Mouse (Mus musculus) regulatory T cell (primary cell): Measurements from ENCODE around the gene Arhgef18.

ENCODE experiments used
- in situ Hi-C: fragments of 300-600 bp; cut with MboI, MseI; formaldehyde crosslinking; loops from one replicate; pipeline ENCODE4 v1.15.1; 2025; ENCODE audit warnings: high pct_unique_total_duplicates

The Arhgef18 gene

DNA sequence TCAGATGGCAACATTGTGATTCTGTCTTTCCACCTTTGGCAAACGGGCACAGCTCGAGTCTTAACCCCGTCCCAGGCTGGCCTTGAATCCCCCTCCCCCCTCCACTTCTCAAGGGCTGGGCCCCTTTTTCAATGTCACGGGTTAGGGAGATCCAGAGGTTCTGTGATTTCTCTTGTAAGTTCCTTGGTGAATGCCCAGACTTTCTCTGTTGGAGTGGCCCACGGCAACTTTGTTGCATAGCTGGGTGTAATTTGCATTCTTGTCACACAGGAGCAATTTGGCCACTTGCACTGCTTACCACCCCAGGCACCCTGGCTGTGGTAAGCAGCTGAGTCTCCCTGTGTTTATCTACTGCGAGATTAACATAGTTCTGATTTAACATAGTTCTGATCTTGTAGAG, 1.8 kb downstream of the Arhgef18 start:
- in situ Hi-C loops: no loop called here

DNA sequence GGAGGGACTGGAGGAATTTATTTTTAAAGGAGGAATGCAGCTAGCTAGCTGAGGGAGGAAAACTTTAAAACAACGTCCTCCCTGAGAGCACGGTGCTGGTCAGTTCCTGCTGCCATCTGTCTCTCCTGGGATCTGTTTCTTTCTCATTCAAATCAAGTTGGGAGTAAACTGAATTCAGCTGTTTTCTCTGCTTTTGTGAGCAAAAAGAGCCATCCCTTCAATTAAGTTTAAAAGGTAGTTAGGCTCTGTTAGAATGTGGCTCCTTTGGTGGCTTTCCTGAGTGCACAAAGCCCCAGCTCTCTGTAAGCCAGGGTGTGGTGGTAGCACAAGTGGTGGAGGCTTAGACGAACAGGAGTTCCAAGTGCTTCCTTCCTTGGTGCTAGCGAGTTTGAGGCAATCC, 2.4 kb downstream of the Arhgef18 start:
- in situ Hi-C loops: no loop called here

DNA sequence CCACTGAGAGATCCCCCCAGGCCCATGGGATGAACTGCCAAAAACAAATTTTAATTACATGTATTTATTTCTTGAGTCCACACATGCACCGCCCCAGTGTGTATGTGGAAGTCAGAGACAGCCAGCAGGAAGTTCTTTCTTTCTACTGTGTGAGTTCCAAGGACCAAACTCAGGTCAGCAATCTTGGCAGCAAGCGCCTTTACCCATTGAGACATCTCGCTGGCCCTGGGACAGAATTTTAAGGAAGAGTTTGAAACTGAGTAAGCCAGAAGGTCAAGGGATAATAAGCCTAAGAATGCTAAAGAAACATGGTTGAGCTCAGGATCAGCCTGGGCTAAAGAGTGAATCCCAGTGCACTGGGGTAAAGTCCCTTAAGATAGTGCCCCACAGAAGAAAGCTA, 4.8 kb downstream of the Arhgef18 start:
- in situ Hi-C loops: no loop called here

DNA sequence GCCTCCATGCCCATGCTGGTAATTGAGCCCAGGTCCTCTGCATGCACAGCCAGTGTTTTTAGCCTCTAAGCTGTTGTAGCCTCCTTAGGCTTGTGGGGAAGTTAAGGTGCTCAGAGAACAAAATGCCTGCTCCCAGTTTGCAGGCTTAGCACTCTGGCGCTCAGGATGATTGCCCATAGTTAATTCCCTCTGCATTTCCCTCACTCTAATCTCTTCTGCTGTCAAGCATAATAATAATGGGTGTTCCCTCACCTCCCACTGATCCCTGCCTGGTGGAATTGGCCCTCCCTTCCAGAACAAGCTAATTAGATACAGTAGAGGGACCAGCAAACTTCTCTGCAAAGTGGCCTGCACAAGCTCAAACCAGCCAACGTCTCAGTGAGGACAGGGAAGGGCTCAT, 7.7 kb downstream of the Arhgef18 start:
- in situ Hi-C loops: no loop called here

DNA sequence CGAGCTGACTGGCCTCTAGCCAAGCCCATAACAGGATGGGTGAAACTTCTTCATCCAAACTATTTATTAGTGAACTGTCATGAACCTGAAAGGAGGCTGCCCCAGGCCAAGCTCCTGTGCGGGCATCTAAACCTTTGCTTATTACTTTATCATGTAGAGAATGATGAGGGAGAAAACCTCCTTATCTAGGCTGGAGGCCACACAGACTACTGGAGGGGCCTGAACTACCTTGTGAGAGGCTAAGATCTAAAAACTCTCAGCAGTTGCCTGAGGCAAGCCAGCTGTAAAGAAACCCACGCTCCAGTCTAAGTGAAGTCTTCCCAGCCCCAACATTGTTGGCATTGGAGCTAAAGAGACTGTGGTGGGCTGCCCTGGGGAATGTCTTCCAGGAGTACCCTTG, 14.6 kb downstream of the Arhgef18 start:
- in situ Hi-C loops: no loop called here

DNA sequence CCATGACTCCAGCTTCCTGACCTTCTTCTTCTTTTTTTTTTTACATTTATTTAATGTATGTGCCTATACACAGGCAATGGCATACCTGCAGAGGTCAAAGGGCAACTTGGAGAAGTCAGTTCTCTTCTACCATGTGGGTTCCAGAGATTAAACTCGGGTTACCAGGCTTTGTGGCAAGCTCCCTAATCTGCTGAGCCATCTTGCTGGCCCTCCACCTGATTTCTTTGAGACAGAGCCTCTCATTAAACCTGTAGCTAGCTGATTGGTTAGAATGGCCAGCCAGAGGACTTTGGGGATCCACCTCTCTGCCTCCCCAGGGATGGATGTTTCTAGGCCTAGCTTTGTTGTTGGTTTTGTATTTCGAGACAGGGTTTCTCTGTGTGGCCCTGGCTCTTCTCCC, 18.3 kb downstream of the Arhgef18 start:
- in situ Hi-C loops: no loop called here

DNA sequence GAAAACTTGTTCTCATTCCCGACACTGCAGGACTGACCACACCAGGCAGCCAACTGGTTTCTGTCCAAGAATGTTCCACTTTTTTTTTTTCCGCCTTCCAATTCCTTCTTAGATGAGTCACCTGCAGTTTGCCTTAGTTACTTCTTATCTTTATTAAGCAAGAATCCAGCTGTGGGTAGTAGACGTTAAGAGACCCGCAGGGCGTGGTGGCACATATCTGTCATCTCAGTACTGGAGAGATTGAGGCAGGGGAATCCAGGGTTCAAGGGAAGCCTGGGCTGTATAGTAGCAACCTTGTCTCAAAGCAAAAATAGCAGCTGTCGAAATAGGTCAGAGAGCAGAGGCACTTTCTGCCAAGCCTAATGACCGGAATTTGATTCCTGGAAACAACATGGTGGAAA, 19.1 kb downstream of the Arhgef18 start:
- in situ Hi-C loops: no loop called here

DNA sequence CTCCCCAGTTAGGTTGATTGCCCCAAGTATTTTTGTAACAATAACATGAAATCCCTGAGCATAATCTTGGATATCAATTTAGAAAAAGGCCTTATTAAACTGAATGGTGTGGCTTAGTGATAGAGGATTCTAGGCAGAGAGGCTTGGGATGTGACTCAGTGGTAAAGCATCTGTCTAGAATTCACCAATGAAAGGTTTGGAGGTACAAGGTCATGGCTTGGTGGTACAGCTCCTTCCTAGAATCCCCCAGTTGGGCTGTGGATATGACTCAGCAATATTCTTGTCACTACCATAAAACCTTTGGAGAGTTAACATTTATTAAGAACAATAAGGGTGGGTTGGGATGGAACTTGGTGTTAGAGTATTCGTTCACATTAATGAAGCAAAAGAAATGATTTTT, 20.0 kb downstream of the Arhgef18 start:
- in situ Hi-C loops: no loop called here

DNA sequence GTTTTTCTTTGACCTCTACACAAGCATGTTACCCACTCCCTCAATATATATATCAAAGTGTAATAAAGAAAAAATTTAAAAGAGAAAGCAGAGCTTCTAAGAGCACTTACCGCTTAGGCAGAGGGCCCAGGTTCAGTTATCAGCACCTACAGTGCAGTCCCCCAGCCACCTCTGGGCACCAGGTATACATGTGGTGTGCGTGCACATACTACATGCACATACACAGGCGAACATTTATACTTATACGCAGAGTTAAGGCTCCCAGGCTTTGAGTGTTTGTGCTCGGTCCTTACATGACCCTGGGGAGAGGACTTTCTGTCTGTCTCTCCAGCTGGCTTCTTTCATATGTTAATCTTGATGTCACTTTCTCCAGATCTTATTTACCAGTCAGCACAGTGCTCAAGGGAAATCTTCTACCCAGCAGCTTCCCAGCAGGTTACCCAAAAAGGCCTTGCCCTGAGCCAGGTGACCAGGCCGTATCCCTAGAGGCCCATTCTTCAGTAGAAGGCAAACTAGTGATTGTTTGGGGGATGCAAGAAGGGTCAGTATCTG, 21.9 kb downstream of the Arhgef18 start:
- in situ Hi-C loops: no loop called here

DNA sequence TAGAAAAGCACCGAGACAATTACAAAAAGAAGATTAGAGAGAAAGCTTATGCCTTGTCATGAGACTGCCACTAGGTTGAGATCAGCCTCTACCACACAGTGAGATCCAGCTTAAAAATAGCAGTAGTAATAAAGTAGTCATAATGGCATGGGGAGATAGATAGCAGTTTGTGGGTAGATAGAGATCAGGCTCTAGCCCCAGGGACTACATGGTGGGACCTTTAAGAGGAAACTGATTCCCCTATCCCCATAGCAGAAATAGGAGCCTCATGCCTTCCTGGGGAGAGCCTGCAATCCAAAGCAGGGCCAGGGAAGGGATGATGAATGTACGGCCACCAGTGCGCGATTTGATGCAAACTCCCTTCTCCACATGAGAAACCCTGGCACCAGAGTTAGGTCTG, 22.5 kb downstream of the Arhgef18 start:
- in situ Hi-C loops: no loop called here

DNA sequence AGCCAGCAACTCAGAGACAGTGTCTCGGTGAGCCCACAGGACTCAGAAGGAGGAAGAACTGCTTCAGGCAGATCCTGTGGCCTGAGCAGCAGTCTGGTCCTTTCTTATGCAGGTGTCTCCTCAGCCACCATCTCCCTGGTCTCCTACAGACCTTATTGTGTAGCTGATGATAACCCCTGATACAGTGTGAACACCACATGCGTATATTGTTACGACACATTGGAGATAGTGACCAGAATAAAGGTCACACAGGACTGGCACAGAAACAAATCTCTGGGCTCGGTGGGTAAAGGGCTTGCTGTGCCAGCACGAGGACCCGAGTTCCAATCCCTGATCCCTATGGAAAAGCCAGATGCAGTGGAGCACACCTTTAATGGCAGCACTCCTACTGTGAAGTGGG, 22.9 kb downstream of the Arhgef18 start:
- in situ Hi-C loops: no loop called here

DNA sequence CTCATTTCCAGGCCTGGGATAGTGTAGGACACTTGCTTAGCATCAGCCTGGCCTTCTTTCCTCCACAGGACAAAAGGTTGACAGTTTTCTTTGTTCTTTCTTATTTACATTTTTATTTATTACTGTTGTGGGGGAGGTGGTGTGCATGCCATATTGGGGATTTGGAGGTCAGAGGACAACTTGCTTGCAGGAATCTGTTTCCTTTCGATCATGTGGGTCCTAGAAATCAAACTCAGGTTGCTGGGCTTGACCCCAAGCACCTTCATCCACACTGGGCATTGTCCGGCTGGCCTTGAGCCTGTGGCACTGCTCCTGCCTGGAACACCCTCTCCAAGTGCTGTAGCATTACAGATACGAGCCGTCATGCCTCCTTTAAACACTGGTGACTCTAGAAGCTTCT, 24.0 kb downstream of the Arhgef18 start:
- in situ Hi-C loops: no loop called here

DNA sequence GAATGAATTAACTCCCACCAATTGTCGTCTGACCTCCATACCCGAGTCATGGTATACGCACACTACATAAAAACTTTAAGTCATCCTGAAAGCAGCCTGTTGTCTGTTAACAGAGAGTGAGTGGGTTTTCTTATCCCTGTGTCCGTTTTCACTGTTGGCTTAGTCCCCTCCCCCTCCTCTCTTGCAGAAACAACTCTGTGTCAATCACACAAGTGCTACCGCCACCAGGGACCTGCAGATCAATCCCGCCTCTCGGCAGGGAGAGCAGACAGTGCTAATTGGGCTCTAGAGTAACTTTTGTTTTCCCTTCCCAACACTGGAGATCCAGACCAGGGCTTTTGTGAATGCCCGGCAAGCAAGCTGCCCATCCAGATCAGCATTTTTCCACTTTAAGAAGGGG, 24.6 kb downstream of the Arhgef18 start:
- in situ Hi-C loops: no loop called here

DNA sequence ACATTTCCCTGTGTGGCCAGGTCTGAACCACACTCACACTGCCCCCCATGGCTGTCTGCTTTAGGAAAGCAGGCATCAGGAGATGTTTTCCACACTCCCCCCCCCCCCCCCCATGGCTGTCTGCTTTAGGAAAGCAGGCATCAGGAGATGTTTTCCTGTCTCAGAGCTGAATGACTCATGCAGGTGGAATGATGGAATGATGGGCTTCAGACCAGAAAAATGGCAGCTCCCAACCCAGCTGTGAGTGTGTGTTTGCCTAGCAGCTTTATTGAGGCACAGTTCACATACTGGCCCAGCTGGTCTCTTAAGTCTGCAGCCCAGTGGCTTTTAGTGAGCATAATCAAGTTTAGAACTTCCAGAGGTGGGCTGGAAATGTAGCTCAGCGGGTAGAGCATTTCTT, 25.3 kb downstream of the Arhgef18 start:
- in situ Hi-C loops: no loop called here

DNA sequence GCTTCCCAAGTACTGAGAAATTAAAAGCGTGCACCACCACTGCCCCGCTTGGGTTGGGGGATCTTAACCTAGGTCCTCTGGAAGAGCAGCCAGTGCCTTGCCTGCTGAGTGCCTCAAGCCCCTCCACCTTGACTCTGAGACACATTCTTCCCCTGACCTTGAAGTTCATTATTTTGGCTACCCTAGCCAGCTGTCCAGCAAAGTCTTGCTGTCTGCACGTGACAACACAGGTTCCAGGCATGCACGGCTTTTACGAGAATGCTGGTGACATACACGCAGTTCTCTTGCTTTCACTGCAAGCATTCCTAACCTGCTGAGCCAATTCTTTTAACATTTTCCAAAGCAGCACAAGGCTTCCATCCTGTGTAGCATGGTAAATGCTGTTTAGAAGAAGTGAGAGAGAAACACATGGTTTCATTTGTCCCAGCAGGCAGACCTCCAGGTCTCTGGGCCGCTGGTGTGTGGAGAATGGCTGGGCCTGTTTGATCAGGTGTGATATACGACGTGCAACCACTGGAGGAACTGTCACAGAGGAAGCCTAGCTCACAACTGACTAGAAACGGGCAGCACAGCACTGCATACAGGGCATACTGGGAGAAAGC, 27.4 kb downstream of the Arhgef18 start:
- in situ Hi-C loops: no loop called here

DNA sequence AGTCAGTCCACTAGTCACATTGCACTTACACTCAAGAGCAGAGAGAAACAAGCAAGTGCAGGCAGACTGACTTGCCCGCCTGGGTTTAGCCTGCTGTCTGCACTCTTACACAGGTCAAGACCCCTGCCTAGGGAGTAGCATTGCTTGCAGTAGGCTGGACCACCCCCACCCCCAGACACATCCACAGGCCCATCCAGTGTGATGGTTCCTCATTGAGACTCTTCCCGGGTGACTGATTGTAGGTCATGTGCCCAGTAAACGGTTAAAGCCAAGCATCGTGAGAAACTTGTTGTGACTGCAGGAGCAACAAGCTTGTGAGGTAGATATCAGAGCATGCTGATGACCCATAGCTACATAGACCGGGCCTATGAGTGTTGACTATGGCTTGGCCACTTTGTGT, 28.7 kb downstream of the Arhgef18 start:
- in situ Hi-C loops: no loop called here

DNA sequence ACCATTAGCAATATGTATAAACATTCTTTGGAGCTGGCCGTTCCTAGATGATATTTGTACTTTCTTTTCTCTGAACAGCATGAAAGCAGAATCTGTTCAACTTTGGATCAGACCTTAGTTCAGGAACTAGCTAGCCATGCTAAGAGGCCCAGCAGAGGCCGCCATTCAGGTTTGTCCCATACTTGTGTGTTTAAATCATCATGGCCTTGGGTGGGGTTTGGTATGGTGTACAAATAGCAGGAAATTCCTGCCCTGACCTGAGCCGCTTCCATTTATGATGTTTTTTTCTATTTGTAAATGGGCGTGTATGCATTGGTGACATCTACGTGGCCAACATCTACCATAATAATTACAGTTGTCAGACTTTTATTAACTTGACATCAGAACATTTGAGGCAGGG, 32.4 kb downstream of the Arhgef18 start:
- in situ Hi-C loops: no loop called here

DNA sequence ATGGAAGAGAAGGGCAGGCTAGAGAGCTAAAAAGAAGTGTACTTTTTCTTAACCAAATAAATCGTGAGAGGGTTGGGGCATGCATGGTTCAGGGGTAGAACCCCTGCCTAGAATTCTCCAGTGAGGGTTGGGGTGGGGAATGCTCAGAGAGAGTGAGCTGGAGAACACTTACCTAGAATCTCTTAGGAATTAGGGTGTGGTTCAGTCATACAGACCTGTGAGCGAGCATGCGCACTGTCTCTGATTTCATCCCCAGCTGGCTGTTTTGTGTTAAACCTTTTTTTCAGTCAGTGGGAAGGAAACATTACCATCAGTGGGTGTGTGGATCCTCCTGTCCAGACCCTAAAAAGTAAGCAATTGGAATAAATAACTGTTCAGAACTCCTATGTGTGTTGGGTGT, 33.4 kb downstream of the Arhgef18 start:
- in situ Hi-C loops: no loop called here

DNA sequence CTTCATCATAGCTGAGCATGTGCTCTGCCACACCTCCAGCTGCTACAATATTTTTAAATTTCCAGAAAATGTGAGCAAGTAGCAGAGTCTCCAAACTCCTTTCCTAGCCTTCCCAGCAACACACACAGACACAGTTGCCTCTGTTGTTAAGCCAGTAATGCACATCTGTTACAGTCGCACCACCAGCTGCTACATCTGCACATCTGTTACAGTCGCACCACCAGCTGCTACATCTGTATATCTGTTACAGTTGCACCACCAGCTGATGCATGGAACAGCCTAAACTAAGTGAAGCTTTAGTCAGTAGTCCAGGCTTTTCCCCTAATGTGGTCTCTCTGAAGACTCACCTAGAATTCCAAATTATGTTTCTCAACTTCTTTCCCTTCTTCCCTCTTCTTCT, 35.6 kb downstream of the Arhgef18 start:
- in situ Hi-C loops: no loop called here

DNA sequence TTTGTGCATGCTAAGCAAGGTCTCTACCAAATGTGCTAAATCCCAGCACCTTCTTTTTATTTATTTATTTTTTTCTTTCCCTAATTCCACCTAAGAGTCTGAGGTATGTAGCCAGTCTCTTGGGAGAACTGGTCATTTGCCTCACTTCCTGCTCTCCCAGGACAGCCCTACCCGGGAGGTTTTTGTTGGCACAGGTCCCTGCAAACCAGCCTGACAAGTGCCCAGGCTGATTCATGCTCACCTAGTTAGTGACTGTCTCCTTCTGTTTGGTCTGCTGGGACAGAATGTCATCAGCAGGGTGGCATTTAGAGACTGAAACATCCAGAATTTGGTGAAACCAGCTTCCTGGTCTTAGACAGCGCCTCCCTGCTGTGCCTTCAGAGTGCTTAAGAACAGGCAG, 37.2 kb downstream of the Arhgef18 start:
- in situ Hi-C loops: no loop called here

DNA sequence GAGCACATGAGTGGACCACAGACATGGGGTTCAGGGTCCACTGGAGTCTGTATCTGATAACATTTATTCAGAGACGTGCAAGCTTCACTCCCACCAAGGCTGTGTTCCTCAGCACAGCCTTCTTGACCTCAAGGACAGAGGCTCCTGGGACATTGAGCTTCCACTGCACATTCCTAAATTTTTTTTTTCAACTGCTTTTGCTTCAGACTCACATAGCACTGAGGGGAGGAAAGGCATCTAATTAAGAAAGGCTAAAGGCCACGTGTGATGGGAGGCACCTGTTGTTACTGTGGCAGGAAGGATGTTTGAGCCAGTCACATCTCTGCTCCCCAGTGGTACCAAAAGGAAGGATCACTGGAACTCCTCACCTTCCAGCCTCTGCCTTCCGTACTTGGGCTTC, 38.3 kb downstream of the Arhgef18 start:
- in situ Hi-C loops: no loop called here

DNA sequence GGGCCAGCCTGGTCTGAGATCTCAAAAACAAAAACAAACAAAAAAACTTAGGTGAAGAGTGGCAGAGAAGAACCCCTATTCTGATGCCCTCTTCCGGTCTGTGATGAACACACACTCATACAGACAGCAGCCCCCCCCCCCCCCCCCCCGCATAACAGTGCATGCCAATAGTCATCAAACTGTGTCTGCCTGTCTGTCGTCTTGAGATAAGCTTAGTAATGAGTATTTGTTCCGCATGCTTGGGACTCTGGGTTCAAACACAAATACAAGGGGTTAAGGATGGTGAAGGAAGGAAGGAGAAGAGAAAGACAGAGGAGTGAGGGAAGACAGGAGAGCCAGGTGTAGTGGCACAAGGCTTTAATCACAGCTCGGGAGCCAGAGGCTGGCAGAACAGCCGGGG, 43.7 kb downstream of the Arhgef18 start:
- in situ Hi-C loops: no loop called here

DNA sequence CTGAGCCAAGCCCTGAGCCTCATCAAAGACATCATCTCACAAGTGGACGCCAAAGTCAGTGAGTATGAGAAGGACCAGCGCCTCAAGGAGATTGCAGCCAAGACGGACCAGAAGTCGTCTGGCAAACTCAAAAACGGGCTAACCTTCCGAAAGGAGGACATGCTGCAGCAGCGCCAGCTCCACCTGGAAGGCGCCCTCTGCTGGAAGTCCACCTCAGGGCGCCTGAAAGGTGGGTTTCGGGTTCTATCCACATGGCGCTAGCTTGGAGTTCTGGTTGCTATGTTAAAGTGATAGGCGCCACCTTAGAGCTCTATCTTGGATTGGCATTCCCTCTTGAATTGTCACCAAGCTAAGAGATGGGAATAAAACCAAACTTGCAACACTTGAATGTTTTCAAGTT, 46.7 kb downstream of the Arhgef18 start:
- in situ Hi-C loops: no loop called here

DNA sequence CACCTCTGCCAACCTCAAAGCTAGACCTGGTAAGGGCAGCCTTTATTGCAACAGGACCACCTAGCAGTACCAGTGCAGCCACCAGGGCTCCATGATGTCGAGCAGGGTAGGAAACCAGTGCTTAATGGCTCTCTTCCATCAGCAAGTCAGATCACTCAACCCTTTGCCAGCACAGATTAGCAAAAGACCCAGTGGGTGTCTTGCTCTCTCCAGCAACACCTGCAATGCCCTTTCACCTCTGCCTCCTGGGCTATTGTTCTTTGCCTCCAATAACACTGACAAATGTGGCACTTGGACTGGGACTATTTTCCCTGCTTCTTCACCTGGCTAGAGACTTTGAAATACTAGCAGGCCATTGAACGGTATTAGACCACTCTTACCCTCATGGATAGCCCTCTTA, 56.4 kb downstream of the Arhgef18 start:
- in situ Hi-C loops: no loop called here
